Mouse (Mus musculus): Measurements from ENCODE around the gene Ifna9.
"Not testable (repeated sequence)": the region's sequence is repeated elsewhere in the genome, so short reads cannot be mapped to it uniquely, and the experiment has no call there.

The Ifna9 gene

GRCm38 (mm10) chr4:88592285-88592684 is at the start of gene Ifna9:
Ifna9 (minus strand) TSS chr4:88592385.
- in situ Hi-C loops (cut with MboI; ENCODE audit: unreplicated experiment in 2 of 2): no loop called here

GRCm38 (mm10) chr4:88641077-88641831 is 49.1 kb upstream of the Ifna9 start:
- in situ Hi-C loops (cut with MboI; ENCODE audit: unreplicated experiment in 2 of 2): loop anchor here (5.0 to 10.0 kb wide), 2 partner anchors 89 to 1276 kb away; no protein-coding TSS in a partner anchor

- in situ Hi-C loops (cut with MboI; ENCODE audit: unreplicated experiment in 2 of 2): loop anchor here (5.0 to 10.0 kb wide), 2 partner anchors 88 to 1276 kb away; no protein-coding TSS in a partner anchor
Observed at GRCm38 (mm10) chr4:88640704-88641076, 48.5 kb upstream of the Ifna9 start.

DNA sequence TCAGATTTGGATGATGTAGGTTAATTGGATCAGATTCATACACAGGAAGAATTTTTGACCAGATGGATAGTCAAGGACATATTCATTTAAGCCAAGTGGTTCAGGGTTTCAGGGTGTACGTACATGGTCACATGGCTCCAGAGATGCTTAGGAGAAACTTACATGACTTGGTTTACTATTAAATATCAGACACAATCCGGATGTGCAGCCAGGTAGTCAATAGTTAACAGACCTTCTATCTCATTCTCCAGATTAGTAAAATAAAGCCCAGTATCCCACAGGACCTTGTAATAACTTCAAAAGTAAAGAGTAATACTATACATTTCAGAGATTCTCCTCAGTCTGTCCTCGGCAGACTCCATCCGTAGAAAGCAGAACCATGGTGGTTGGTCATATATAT is 42.1 kb upstream of the Ifna9 start, which contains the start of gene C87499:
Gene C87499 (minus strand): TSS at position 101 of the 400 bp plus-strand sequence.
- in situ Hi-C loops (cut with MboI; ENCODE audit: unreplicated experiment in 2 of 2): no loop called here

DNA sequence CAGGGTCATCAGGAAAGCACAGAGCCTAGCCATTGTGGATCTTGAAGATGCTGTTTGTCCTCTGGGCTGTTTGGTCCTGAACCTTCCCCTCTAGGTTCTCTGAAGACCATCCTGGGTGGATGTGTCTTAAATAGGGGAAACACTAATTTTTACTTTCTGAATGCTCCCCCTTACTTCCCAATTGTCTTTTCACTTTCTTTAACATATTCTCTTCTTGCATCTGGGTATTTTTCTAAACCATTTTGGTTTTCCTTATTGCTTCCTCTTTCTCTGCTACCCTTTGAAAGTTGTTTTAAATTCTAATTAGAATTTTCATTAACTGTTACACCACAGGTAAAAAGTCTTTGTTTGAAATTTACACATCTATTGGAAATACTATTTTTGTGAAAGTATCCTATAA is 11.1 kb upstream of the Ifna9 start, which contains the start of gene Ifna12:
Gene Ifna12 (minus strand): TSS at position 101 of the 400 bp plus-strand sequence.
- in situ Hi-C loops (cut with MboI; ENCODE audit: unreplicated experiment in 2 of 2): no loop called here

DNA sequence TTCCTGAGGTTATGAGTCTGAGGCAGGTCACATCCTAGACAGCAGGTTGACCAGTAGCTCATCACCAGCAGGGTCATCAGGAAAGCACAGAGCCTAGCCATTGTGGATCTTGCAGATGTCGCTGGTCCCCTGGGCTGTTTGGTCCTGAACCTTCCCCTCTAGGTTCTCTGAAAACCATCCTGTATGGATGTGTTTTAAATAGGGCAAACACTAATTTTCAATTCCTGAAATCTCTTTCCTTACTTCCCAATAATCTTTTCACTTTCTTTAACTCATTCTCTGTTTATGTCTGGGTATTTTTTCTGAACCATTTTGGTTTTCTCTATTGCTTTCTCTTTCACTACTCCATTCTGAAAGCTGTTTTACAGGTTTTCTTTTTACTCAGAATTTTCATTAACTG is 20.5 kb downstream of the Ifna9 start, which contains the start of gene Ifna14:
Gene Ifna14 (minus strand): TSS at position 101 of the 400 bp plus-strand sequence.
- in situ Hi-C loops (cut with MboI; ENCODE audit: unreplicated experiment in 2 of 2): no loop called here

DNA sequence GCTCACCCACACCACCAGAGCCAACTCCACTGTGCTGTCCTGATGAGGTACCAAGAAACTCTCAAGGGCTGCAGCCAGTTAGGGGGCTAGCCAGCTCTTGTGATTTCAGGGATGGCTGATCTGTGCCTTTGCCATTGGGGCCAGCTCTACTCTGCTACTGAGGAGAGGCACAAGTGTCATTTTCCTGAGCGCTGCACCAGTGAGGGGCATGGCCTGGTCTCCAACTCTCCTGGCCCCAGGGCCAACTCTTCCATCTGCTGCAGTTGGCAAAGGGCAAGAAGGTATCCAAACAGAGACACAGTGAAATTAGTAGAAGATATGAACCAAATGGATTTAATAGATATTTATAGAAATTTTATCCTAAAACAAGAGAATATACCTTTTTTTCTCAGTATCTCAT is 30.4 kb downstream of the Ifna9 start:
- in situ Hi-C loops (cut with MboI; ENCODE audit: unreplicated experiment in 2 of 2): no loop called here

GRCm38 (mm10) chr4:88558145-88558544 is 34.0 kb downstream of the Ifna9 start, which contains the start of gene Ifna15:
Ifna15 (minus strand) TSS chr4:88558245.
- in situ Hi-C loops (cut with MboI; ENCODE audit: unreplicated experiment in 2 of 2): not testable (repeated sequence)

- in situ Hi-C loops (cut with MboI; ENCODE audit: unreplicated experiment in 2 of 2): loop anchor here in 1 of 2 experiments (5.0 kb wide), 1 partner anchor 92 kb away; the partner anchor contains the start of gene Ifna13
Observed at GRCm38 (mm10) chr4:88550161-88550945, 41.8 kb downstream of the Ifna9 start.

DNA sequence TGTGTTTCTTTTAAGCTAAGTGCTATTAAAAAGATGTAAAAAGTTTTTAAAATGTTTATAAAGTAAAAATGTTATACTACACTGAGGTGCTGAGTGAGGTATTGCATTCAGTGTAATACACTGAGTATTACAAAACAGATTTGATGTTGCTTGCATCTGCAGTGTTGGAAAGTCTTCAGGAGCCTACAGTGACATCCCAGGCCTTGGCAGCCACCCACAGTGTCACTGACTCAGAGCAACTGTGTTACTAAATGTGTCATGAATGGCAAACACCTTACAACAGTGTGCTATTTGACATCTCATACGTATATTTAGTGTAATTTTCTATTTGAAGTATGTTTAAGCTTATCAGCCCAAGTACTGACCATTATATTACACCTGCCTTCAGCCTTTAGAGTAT is 44.2 kb downstream of the Ifna9 start:
- in situ Hi-C loops (cut with MboI; ENCODE audit: unreplicated experiment in 2 of 2): loop anchor here (10.0 to 25.0 kb wide), 4 partner anchors 203 to 1986 kb away; partner anchors contain the start of gene Saxo1 (in 1 of the 2)

DNA sequence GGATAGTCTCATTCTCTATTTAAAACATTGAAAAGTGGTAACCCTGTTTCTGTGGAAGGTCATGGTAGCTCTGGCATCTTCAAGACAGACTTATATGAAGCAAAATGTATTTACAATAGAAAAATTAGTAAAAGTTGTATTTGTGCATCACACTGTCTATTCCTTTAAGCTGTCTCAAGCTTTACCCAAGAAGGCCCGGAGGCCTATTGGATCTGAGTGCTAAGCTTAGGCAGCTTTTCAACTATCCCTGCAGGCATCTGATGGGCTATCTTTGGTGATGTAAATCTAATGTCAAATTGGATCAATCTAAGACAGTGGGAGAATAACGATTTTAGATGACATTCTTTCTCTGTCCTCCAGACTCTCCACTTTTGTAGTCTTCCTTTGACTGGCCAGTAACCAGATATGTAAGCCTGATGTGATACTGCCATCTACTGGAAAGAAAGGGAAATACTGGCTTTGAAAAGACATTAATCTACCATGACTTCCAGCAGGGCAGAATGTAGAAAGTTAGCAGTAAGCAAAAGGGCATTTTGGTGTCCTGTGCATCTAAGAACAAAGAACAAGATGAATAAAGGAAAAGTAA is 48.4 kb downstream of the Ifna9 start:
- in situ Hi-C loops (cut with MboI; ENCODE audit: unreplicated experiment in 2 of 2): loop anchor here (5.0 to 25.0 kb wide), 9 partner anchors 191 to 1981 kb away; partner anchors contain the start of gene Saxo1 (in 1 of the 2)

Data from v-Abl transformed pro-B cells (cell line).